Mouse (Mus musculus) spleen, adult 2 months (tissue): Measurements from ENCODE around the gene Rnf207. TPM values are rescaled to one million over a fixed set of nuclear protein-coding genes. Genes with fewer than 3 reads are reported as not detected.

Source experiments
- DNase-seq, 2 experiments: peaks; one replicate each; pipeline versions ENCODE4 v3.0.0 to v3.0.0-alpha.2; 2012 to 2021; ENCODE audit warnings: low spot score in 2 of 2, low read depth in 1 of 2
- H3K27ac ChIP-seq: fragments of 200-500 bp; 2 replicates; pipeline ENCODE4 v1.5.1; 2012; ENCODE audit warnings: low read length, inconsistent platforms; ENCODE audit not compliant: insufficient read depth
- H3K27me3 ChIP-seq: fragments of 200-500 bp; 2 replicates; pipeline ENCODE4 v1.6.1; 2012; ENCODE audit warnings: mild to moderate bottlenecking, moderate library complexity, low read length, inconsistent platforms; ENCODE audit not compliant: control insufficient read depth, insufficient read depth
- H3K36me3 ChIP-seq: fragments of 200-500 bp; 2 replicates; pipeline ENCODE4 v1.6.1; 2012; ENCODE audit warnings: mild to moderate bottlenecking, low read length, inconsistent platforms; ENCODE audit not compliant: control insufficient read depth, insufficient read depth
- H3K4me1 ChIP-seq: fragments of 200-500 bp; 2 replicates; pipeline ENCODE4 v1.6.1; 2011; ENCODE audit warnings: inconsistent platforms; ENCODE audit not compliant: control insufficient read depth, insufficient read depth, insufficient read length
- H3K4me3 ChIP-seq: fragments of 200-500 bp; 2 replicates; pipeline ENCODE4 v1.5.1; 2011; ENCODE audit warnings: mild to moderate bottlenecking, inconsistent platforms; ENCODE audit not compliant: insufficient read depth, insufficient read length; ENCODE audit errors: extremely low read depth
- CTCF ChIP-seq: fragments of 200-500 bp; IDR thresholded peaks from 2 replicates; pipeline ENCODE4 v1.5.1; 2011; ENCODE audit warnings: mild to moderate bottlenecking, inconsistent platforms; ENCODE audit not compliant: insufficient read depth, insufficient read length, insufficient replicate concordance; ENCODE audit errors: extremely low read depth
- POLR2A ChIP-seq: fragments of 200-500 bp; IDR thresholded peaks from 2 replicates; pipeline ENCODE4 v1.6.1; 2011; ENCODE audit warnings: low read depth, low read length, inconsistent platforms
- whole genome bisulfite sequencing: fragments of 180-500 bp; shearing (Covaris S2); methylation state at CpG from one replicate; pipeline ENCODE4 v1.1.7; 2018; 5-methylcytosine and 5-hydroxymethylcytosine counted together
- polyA plus RNA-seq: library from polyadenylated mRNA; depleted of rRNA; stranded (reverse); fragments of >200 nt; gene quantifications from 2 replicates; pipeline ENCODE4 v1.2.3, GENCODE M21; 2012

The Rnf207 gene
- polyA plus RNA-seq, 1 experiment: 0.08 TPM

- Histone ChIP-seq H3K36me3 (peaks cover 41% of the 10 kb centered on the region), H3K27me3 (no peaks in the 10 kb centered on the region), H3K4me3 (no peak overlapping the region), H3K4me1 (no peaks in the 10 kb centered on the region), H3K27ac (no peak overlapping the region)
- TF ChIP-seq POLR2A (no peak), CTCF (peak; percentile 90; the same call in 1 of the 2 replicates)
- DNase-seq: peak; percentile 17 to 57
- WGBS: 43% methylated on average over 2 of the region's 2 CpGs
Measured at GRCm38 (mm10) chr4:152332952-152333351, 14.2 kb upstream of the Rnf207 start.

- Histone ChIP-seq H3K36me3 (peaks cover 39% of the 10 kb centered on the region), H3K27ac (no peak overlapping the region), H3K27me3 (no peaks in the 10 kb centered on the region), H3K4me1 (peaks cover 5% of the 10 kb centered on the region; the same call in 1 of the 2 replicates), H3K4me3 (no peak overlapping the region)
- 79% methylated on average over 6 of the region's 6 CpGs for WGBS
- peak in 1 of 2 experiments; percentile 53 for DNase-seq
- no peak for TF ChIP-seq POLR2A
- peak; percentile 24; the same call in 1 of the 2 replicates for TF ChIP-seq CTCF
Measured at GRCm38 (mm10) chr4:152328691-152329090, 9.9 kb upstream of the Rnf207 start.

GRCm38 (mm10) chr4:152326543-152326942 lies 7.8 kb upstream of the Rnf207 start:
- Histone ChIP-seq H3K4me3 (peak overlapping the region; percentile 79), H3K27me3 (no peaks in the 10 kb centered on the region), H3K27ac (no peak overlapping the region), H3K4me1 (peaks cover 5% of the 10 kb centered on the region; the same call in 1 of the 2 replicates), H3K36me3 (peaks cover 24% of the 10 kb centered on the region)
- TF ChIP-seq CTCF: no peak
- TF ChIP-seq POLR2A: no peak
- WGBS: 3% methylated on average over 11 of the region's 11 CpGs
- no peak for DNase-seq

GRCm38 (mm10) chr4:152325574-152326411 lies 7.0 kb upstream of the Rnf207 start, which contains the start of gene Rpl22:
Rpl22 (plus strand) TSS chr4:152325742.
- H3K36me3 ChIP-seq: peaks cover 18% of the 10 kb centered on the region
- H3K27ac ChIP-seq: peak within 1 kb of the TSS; percentile 55
- TF ChIP-seq CTCF: peak; percentile 1; the same call in 1 of the 2 replicates
- 0 out of 2 replicates have a peak, but pooled peaks have one; percentile 12 for TF ChIP-seq POLR2A
- no peaks in the 10 kb centered on the region for H3K27me3 ChIP-seq
- DNase-seq: peak; percentile 91 to 97
- H3K4me1 ChIP-seq: peaks cover 5% of the 10 kb centered on the region; the same call in 1 of the 2 replicates
- WGBS: under 1% methylated on average over 70 of the region's 70 CpGs
- H3K4me3 ChIP-seq: peak within 1 kb of the TSS; percentile 79

- TF ChIP-seq CTCF: no peak
- no peak for TF ChIP-seq POLR2A
- 50% methylated on average over 16 of the region's 16 CpGs for WGBS
- Histone ChIP-seq H3K4me1 (peaks cover 5% of the 10 kb centered on the region; the same call in 1 of the 2 replicates), H3K27me3 (no peaks in the 10 kb centered on the region), H3K36me3 (peaks cover 10% of the 10 kb centered on the region), H3K27ac (peak overlapping the region; percentile 42), H3K4me3 (peak overlapping the region; percentile 52)
- no peak for DNase-seq
Measured at GRCm38 (mm10) chr4:152324641-152325562, 6.1 kb upstream of the Rnf207 start.

- 80% methylated on average over 5 of the region's 5 CpGs for WGBS
- Histone ChIP-seq H3K27ac (no peak overlapping the region), H3K4me3 (no peak overlapping the region), H3K4me1 (0 out of 2 replicates have a peak, but pooled peaks cover under 1% of the 10 kb centered on the region), H3K36me3 (no peaks in the 10 kb centered on the region), H3K27me3 (no peaks in the 10 kb centered on the region; the same call in 1 of the 2 replicates)
- no peak for TF ChIP-seq POLR2A
- TF ChIP-seq CTCF: no peak
- no peak for DNase-seq
Measured at GRCm38 (mm10) chr4:152321464-152321863, 2.7 kb upstream of the Rnf207 start.
